ENCODE assay signal across 7 mouse cellular contexts in genomic region chr4:103213859-103214497, GRCm38 (mm10). TPM values are rescaled to one million over a fixed set of nuclear protein-coding genes. Genes with fewer than 3 reads are reported as not detected.
DNase-seq lines count a peak whose midpoint lies in the region; ATAC-seq and TF ChIP-seq lines count a peak whose summit lies in the region.

No protein-coding gene starts in this region.

- peaks cover 29% of the 10 kb centered on the region for H3K36me3 ChIP-seq in liver, adult 2 months (ENCODE audit: control insufficient read depth, insufficient read depth, low read length)
- H3K36me3 ChIP-seq in embryonic facial prominence, embryonic 13.5 days, result peaks cover 17% of the 10 kb centered on the region
- H3K36me3 ChIP-seq in midbrain, embryonic 10.5 days, result peaks cover 23% of the 10 kb centered on the region

- peak overlapping the region; percentile 98 for H3K9ac ChIP-seq in liver, adult 2 months (ENCODE audit: low read depth, low read length)
- peak overlapping the region; percentile 98 for H3K9ac ChIP-seq in embryonic facial prominence, embryonic 13.5 days

- peak; percentile 45 for DNase-seq in liver, adult 2 months (ENCODE audit: extremely low read depth, low read depth, low spot score)
- no peak for DNase-seq in liver
- DNase-seq in Muller cell, postnatal 12 days (ENCODE audit: inconsistent ontology term), result peak; percentile 66
- DNase-seq in midbrain, embryonic 10.5 days (ENCODE audit: low spot score), result peak; percentile 29
- DNase-seq in yolk sac, embryonic 10.5 days (ENCODE audit: low spot score), result peak; percentile 23

- peak overlapping the region; percentile 72 for H3K4me2 ChIP-seq in embryonic facial prominence, embryonic 13.5 days

- no peak for TF ChIP-seq CTCF in liver, adult 2 months (IDR thresholded peaks at IDR 0.05; ENCODE audit: low read depth, low read length)

- no peaks in the 10 kb centered on the region for H3K27me3 ChIP-seq in liver, adult 2 months (ENCODE audit: control insufficient read depth, insufficient read depth, low read length)
- H3K27me3 ChIP-seq in embryonic facial prominence, embryonic 13.5 days, result no peaks in the 10 kb centered on the region
- no peaks in the 10 kb centered on the region for H3K27me3 ChIP-seq in midbrain, embryonic 10.5 days (ENCODE audit: low read depth, poor library complexity, severe bottlenecking)

- H3K27ac ChIP-seq in liver, adult 2 months (replicated peaks; ENCODE audit: insufficient read depth, low read depth, low read length), result peak overlapping the region; percentile 93
- peak overlapping the region; percentile 99 for H3K27ac ChIP-seq in embryonic facial prominence, embryonic 13.5 days
- H3K27ac ChIP-seq in midbrain, embryonic 10.5 days (replicated peaks), result peak overlapping the region; percentile 99

- peaks cover 8% of the 10 kb centered on the region; the same call in 1 of the 2 replicates for H3K79me2 ChIP-seq in liver, adult 2 months (ENCODE audit: control insufficient read depth, insufficient read depth, low read length)

- H3K9me3 ChIP-seq in embryonic facial prominence, embryonic 13.5 days, result no peaks in the 10 kb centered on the region
- no peaks in the 10 kb centered on the region for H3K9me3 ChIP-seq in midbrain, embryonic 10.5 days (replicated peaks)

- TF ChIP-seq POLR2A in liver, adult 2 months (IDR thresholded peaks at IDR 0.05; ENCODE audit: extremely low read depth, insufficient read depth, low read length), result no peak

- peaks cover 9% of the 10 kb centered on the region for H3K4me1 ChIP-seq in liver, adult 2 months (ENCODE audit: control insufficient read depth, insufficient read depth, low read length)
- peaks cover 26% of the 10 kb centered on the region for H3K4me1 ChIP-seq in embryonic facial prominence, embryonic 13.5 days
- H3K4me1 ChIP-seq in midbrain, embryonic 10.5 days, result peaks cover 22% of the 10 kb centered on the region

- no peak for ATAC-seq in embryonic facial prominence, embryonic 13.5 days (ENCODE audit: insufficient number of reproducible peaks, insufficient read depth, low FRiP score, low TSS enrichment, low read depth)
- ATAC-seq in inflammation-experienced regulatory T-cells, adult 6 months, result peak; percentile 36

- H3K4me3 ChIP-seq in liver, adult 2 months (ENCODE audit: insufficient read depth, low read depth, low read length), result peak overlapping the region; percentile 69
- H3K4me3 ChIP-seq in embryonic facial prominence, embryonic 13.5 days, result peak overlapping the region; percentile 92
- H3K4me3 ChIP-seq in midbrain, embryonic 10.5 days, result peak overlapping the region; percentile 66

- WGBS in liver, adult 2 months, result 3% methylated on average over 30 of the region's 30 CpGs
- 1% methylated on average over 30 of the region's 30 CpGs for WGBS in embryonic facial prominence, embryonic 13.5 days
- 7% methylated on average over 30 of the region's 30 CpGs for WGBS in midbrain, embryonic 10.5 days

RNA-seq across cellular contexts. Expression of gene Slc35d1, which starts 1.0 kb away (rescaled TPM):
- total RNA-seq in liver, adult 2 months (2014; rRNA removed), result 27.8 and 37.1 TPM in 2 replicates
- polyA plus RNA-seq in liver, adult 2 months (2012; rRNA removed), result 29.1 TPM in 2 replicates
- 12.9 and 18.1 TPM in 2 replicates for polyA plus RNA-seq in embryonic facial prominence, embryonic 13.5 days (2015; fragmentation: Nextera tagmentation; extraction: Ambion mirVana)
- polyA plus RNA-seq in inflammation-experienced regulatory T-cells, adult 6 months (2017; shearing (Covaris generic)), result 10 to 100 TPM; 21.1 to 24.4 (median 24.2) TPM
- 8.3 and 8.8 TPM in 2 replicates for polyA plus RNA-seq in midbrain, embryonic 10.5 days (2016; fragmentation: Nextera tagmentation; extraction: Ambion mirVana)
